Mouse (Mus musculus): ENCODE measurements around the gene Fbxw27.
"Not testable (repeated sequence)": the region's sequence is repeated elsewhere in the genome, so short reads cannot be mapped to it uniquely, and the experiment has no call there.

Gene Fbxw27

DNA sequence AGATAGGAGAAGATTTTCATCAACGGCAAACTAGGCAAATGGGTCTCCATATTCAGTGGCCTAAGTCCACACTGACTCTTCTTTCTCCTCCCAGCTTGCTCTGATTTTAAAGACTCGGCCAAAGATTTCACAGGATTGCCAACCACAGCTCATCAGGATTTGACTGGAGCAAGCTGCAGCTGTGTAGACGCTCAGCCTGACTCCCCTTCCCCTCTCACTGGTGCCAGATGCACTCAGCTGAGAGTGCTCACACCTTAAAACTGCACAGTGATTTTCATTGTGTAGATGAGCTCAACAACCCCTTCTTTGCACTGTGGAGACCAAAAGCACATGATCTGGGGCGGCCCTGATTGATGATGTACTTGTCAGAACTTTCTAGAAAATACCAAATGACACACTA is at the start of gene Fbxw27:
Gene Fbxw27 (minus strand): TSS at position 101 of the 400 bp plus-strand sequence.
- not testable (repeated sequence) for DNase-seq

DNA sequence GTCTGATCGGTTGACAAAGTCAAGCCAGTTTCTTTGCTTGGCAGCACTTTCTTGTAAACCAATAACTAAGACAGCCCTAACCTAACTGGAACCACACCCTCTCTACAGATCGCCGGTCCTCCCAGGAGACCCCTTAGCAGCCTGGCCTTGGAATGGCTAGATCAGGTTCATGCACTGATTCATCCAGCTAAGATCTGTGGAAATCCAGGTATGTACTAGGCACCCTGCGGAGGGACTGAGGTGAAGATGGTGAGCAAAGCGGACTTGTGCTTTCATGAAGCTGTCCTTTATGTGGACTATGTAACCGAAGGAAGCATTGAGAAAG is 42.6 kb upstream of the Fbxw27 start:
- no peak for DNase-seq

DNA sequence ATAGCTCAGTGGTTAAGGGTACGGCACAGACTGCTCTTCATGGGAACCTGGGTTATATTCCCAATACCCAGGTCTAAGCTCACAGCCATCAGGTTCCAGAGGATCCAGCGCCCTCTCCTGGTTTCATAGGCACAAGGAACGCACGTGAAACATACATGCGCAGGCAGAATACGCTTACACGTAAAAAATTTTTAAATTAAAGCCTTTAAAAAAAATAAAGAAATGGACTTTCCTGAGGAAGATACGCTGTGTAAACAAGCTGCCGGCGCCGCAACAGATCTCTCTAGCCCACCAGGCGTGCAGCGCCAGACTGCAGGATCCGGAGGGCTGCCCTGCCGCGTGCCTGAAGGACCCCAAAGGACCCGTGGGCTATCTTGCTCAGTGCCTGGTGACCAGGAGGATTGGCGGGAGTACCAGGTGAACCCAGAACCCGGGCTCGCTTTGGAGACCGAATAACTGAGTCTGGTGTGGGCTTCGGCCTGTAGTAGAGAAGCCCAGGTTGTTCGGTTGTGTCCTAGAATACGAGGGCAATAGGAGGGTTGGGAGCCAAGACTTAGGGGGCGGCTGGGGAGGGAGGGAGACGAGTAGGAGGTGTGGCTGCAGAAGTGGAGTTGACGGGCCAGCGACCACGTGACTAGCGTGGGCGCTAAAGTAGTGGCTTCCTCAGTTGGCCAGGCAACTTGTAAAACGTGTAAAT is 42.1 kb upstream of the Fbxw27 start, which contains the start of gene Nme6:
Gene Nme6 (plus strand): TSS at position 359 of the 697 bp plus-strand sequence.
- DNase-seq, result peak; percentile 75 to 88

DNA sequence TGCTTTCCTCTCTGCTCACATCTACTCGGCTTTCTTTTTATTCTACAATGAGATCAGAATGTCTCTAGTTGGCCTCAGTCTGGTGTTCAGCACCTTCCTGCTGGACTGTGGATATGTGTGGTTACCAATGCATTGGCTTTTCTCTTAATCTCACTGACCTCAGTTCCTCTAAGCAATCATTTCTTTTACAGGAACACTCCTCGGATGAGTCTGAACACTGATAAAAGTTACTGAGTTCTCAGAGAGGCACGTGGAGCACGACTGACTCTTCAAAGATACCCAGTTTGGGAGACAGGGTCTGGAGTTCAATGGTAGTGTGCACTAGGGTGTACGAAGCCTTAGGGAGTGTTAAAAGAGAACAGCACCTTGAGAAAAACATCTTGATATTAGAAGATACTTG is 35.7 kb upstream of the Fbxw27 start:
- no peak for DNase-seq

DNA sequence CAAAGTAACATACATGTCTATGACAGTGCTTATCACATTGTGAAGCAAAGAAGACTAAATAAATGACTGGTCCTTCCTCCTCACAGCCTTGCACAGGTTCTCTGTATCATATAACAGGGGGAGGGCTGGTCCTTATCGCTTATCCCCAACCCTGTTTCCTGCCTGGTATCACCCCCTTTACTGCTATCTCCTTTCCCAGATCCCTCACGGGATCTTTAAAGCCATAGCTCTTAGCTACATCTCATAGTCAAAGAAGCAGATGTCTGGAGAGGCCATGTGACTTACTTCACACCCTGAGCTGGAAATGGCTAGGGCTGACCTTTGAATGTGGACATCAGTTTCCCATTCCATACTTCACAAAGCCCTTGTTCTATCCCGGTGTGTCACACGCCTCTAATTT is 35.3 kb upstream of the Fbxw27 start:
- DNase-seq, result no peak

DNA sequence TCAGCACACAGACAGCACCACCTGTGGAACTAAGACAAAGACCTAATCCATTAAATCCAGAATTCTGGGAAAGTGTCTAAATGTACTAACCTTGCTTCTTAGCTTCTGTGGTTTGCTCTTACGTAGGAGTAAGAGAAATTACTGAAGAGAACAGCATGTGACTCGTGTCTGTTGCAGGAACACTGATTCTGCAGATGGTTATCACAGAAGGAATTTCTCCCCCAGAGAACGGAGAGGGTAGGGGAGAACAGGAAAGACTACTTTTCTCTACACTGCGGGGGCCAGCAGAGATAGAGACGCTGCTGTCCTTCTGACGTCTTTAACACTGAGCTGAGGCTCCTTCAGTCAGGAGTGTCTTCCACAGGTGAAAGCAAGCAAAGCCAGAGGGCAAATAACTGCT is 25.9 kb upstream of the Fbxw27 start:
- no peak for DNase-seq

DNA sequence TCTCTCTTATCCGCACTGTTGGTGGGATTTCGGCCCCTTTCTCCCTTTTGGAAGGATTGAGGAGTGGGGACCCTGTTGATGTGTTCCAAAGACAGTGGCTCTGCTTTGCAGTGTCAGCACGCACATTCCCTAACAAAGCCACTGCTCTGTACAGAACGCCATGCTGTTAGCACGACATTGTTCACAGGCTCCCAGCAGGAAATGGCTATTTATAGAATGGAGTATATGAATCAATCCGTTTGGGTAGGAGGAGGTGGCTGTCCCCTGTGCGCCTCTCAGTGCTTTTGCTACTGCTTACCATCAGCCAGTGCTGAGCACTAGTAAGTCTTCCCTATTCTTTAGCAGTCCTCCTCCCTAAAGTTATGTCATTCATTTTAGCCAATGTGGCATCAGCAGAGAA is 23.0 kb upstream of the Fbxw27 start:
- no peak for DNase-seq

DNA sequence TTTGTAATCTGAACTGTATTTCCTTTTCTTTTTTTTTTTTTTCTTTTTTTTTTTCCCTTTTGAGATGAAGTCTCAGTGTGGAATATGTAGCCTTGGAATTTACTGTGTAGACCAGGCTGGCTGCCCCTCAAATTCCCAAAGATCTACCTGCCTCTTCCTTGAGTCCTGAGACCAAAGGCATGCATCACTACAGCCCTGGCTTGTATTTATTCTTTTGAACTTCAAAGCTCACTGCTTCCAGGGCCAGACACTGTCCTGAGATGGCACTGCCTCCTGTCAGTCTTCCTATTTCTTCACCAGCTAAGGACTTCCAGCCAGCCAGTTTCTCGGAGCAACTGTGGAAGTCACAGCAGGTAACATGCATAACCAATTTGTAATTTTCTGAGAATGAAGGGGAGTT is 21.5 kb upstream of the Fbxw27 start, which contains the start of gene Spink8:
Gene Spink8 (plus strand): TSS at position 301 of the 400 bp plus-strand sequence.
- no peak for DNase-seq

DNA sequence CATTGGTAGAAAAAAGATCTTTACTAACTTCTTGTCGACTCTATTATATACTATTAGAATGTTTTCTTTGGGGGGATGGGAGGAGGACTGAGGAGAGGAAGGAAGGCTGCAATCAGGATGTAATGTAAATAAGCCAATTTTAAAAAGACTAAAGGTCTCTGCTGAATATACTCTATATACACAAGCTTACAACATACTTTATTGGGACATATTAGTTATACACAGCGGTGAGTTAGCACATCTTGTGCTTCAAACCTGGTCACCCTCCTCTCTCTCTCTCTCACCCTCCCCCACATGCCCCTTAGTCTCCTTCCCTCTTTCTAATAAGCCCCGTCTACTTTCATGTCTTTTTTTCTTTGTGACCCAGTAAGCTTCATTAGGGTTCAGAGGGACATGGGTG is 17.4 kb upstream of the Fbxw27 start:
- no peak for DNase-seq

DNA sequence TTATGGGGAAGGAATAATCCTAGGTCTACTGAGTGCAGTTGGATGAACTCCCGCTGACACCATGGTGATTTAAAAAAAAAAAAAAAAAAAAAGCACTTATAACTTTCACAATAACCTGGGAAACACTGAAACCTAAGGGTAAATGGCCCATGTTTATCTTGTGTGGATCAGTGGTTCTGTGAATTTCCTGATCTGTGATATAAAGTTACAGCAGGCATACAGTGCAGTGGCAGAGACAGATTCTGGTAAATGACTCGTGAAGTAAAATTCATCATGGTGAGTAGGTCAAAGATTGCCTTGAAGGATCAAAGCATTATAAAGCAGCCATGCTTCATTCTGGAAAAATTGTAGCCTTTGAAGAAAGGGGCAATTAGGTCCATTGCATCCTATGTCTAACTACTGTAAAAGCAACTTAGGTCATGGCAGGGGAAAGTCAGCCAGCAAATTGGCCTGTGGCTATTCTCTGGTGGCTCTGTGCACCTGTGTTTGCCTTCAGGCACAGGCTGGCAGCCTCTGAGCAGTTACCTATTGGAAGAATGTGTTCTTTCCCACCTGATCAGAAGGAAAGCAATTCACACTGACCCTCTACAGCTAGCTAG is 16.3 kb upstream of the Fbxw27 start:
- DNase-seq, result no peak

DNA sequence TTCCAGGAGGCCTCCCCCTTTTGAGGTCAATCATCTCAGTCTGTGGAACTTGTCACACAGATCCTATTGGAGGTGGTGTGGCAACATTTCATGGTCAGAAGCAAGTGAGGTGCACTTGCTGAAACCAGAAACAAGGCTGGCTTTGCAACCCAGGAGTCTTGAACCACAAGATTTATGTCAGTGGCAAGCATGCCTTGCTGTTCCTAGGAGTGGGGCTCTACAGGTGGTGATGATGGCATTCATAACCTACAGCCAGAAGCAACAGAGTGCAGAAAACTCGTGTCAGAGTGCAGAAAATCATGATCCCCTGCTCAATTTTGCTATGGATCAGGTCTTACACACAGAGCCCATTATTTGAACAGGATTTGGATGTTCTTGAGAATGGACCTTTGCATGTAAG is 15.8 kb upstream of the Fbxw27 start:
- DNase-seq, result no peak

DNA sequence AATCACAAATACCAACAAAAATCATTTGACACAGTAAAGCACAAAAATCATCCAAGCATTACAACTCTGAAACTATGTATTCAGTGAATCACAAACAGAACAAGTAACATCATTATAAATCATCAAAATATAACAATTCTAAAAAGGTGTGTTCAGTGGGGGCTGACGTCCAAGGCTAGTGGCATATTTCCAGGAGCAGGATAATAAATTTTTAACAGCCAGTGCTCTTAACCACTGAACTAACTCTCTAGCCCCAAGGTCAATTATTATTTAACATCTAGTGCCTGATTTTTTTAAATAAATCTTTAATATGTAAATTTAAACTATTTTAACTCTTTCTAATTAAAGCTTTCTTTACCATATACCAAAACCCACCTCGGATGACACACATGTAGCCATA is 15.1 kb upstream of the Fbxw27 start:
- peak; percentile 4 to 18 for DNase-seq

DNA sequence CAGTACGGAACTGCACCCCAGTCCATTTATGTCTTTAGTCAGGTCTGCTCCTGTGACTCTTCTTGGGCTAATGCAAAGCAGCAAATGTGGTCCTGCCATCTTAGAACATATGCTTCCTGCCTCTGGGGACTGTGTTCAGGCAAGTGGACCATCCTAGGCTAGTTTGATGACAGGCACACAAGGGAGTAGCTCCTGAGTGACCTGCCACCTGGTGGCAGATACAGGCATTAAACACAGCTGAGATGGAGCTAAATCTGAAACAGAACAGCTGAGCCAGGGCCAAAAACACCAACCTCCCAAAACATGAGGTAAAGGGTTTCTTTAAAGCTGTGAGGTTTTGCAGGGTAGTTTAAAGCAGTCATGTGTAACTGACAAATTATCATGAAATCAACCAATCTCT is 7.6 kb upstream of the Fbxw27 start:
- peak; percentile 5 to 26 for DNase-seq

DNA sequence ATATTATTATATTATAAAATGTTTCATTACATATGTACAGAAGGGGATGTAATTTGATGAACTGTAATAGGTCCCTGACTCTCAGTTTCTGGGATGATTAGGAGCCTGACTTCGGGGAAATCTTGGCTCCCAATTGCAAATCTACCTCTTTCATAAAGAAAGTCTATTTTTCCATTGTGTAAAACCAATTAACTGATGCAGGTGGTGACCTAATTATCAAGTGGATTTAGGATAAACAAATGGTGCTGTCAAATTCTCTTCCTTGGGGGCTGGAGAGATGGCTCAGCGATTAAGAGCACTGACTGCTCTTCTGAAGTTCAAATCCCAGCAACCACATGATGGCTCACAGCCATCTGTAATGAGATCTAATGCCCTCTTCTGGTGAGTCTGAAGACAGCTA is 5.3 kb upstream of the Fbxw27 start:
- DNase-seq, result no peak

DNA sequence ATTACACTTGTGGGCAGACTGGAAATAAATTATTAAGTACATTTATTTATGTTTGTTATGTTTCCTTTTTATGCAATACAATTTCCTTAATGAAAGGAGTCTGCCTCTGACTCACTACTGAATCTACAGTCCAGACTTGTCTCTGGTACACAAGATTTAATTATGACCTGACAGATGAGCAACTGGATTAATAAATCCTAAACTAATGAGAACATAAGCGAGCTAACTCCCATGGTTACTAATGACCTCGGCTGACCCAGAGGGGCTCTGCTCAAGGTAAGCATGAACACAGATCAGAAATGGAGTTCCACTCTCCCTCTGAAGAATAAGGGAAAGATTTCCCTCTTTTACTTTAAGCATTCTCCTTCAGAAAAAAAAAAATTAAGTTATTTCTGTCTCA is 4.8 kb upstream of the Fbxw27 start:
- DNase-seq, result no peak

DNA sequence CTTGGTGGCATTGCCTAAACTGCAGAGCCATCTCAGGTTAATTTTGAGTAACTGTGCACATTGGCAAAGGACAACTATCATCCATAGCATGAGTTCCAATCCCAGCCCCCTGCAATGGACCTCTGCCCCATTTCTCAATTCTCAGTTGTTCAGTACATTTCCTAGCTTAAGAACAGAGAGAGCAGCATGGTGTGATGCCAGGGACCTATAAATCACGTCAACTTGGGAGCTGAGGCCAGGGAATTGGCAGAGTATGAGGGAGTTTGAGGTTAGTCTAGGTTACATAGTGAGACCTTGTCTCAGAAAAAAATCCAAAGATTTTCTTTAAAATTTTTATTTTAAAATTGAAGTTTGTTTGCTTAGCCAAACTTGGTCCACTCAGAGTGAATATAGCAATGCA is 23.6 kb downstream of the Fbxw27 start:
- not testable (repeated sequence) for DNase-seq

DNA sequence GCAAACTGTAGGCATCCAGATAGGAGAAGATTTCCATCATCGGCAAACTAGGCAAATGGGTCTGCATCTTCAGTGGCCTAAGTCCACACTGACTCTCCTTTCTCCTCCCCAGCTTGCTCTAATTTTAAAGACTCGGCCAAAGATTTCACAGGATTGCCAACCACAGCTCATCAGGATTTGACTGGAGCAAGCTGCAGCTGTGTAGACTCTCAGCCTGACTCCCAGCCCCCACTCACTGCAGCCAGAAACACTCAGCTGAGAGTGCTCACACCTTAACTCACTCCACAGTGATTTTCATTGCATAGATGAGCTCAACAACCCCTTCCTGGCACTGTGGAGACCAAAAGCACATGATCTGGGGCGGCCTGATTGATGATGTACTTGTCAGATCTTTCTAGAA is 44.5 kb downstream of the Fbxw27 start, which contains the start of gene Fbxw26:
Gene Fbxw26 (minus strand): TSS at position 101 of the 400 bp plus-strand sequence.
- DNase-seq, result not testable (repeated sequence)

Data from kidney, adult 8-10 months (tissue).